Comparison of ENCODE assay signal across 8 mouse cellular contexts in genomic region chr13:21933626-21934548, GRCm38 (mm10). TPM values are rescaled to one million over a fixed set of nuclear protein-coding genes. Genes with fewer than 3 reads are reported as not detected.
DNase-seq lines count a peak whose midpoint lies in the region; ATAC-seq lines count a peak whose summit lies in the region.
"Had no signal": no experiment of that assay in that cellular context is flagged by ENCODE, and none has a peak within 500 bp of the region (broad histone marks: within the 10 kb centered on the region; RNA-seq: fewer than 3 reads in every experiment).

No protein-coding gene starts in this region.

- H3K4me3 ChIP-seq in embryonic facial prominence, embryonic 10.5 days, result peak overlapping the region; percentile 53
- no peak overlapping the region for H3K4me3 ChIP-seq in hindbrain, embryonic 13.5 days

- no peaks in the 10 kb centered on the region for H3K36me3 ChIP-seq in embryonic facial prominence, embryonic 10.5 days (replicated peaks)
- H3K36me3 ChIP-seq in hindbrain, embryonic 13.5 days, result no peaks in the 10 kb centered on the region

- peaks cover 40% of the 10 kb centered on the region for H3K4me1 ChIP-seq in embryonic facial prominence, embryonic 10.5 days
- no peaks in the 10 kb centered on the region for H3K4me1 ChIP-seq in hindbrain, embryonic 13.5 days (replicated peaks)

- peak; percentile 62 for DNase-seq in retina, embryonic 14.5 days (ENCODE audit: low spot score)
- DNase-seq in retina, postnatal 1 day, result no peak
- peak; percentile 51 for DNase-seq in embryonic facial prominence, embryonic 10.5 days (ENCODE audit: low spot score)
- peak; percentile 72 for DNase-seq in mesoderm, embryonic 11.5 days (ENCODE audit: low read depth, low spot score)
- no peak for DNase-seq in adrenal gland, postnatal 4 days (ENCODE audit: low spot score in 2 of 2)

- 4% methylated on average over 28 of the region's 28 CpGs for WGBS in embryonic facial prominence, embryonic 10.5 days
- WGBS in hindbrain, embryonic 13.5 days, result 4% methylated on average over 28 of the region's 28 CpGs

- H3K4me2 ChIP-seq in hindbrain, embryonic 13.5 days, result peak overlapping the region; percentile 23; the same call in 1 of the 2 replicates

- no peaks in the 10 kb centered on the region for H3K9me3 ChIP-seq in embryonic facial prominence, embryonic 10.5 days
- no peaks in the 10 kb centered on the region for H3K9me3 ChIP-seq in hindbrain, embryonic 13.5 days

- peak overlapping the region; percentile 55; the same call in 1 of the 2 replicates for H3K27ac ChIP-seq in embryonic facial prominence, embryonic 10.5 days (replicated peaks)
- H3K27ac ChIP-seq in hindbrain, embryonic 13.5 days, result no peak overlapping the region

- no peak for ATAC-seq in hindbrain, embryonic 13.5 days (ENCODE audit: low FRiP score)
- ATAC-seq in inflammation-experienced regulatory T-cells, adult 6 months, result no peak

- no peak overlapping the region for H3K9ac ChIP-seq in hindbrain, embryonic 13.5 days

- H3K27me3 ChIP-seq in embryonic facial prominence, embryonic 10.5 days (replicated peaks; ENCODE audit: low read depth, poor library complexity, severe bottlenecking), result no peaks in the 10 kb centered on the region
- H3K27me3 ChIP-seq in hindbrain, embryonic 13.5 days, result peaks cover 52% of the 10 kb centered on the region

RNA-seq across cellular contexts. Expression of gene Zfp184, which starts 11.0 kb away (rescaled TPM):
- 23.1 and 24.9 TPM in 2 replicates for polyA plus RNA-seq in embryonic facial prominence, embryonic 10.5 days (2016; fragmentation: Nextera tagmentation; extraction: Ambion mirVana)
- 16.8 and 19.9 TPM in 2 replicates for polyA plus RNA-seq in hindbrain, embryonic 13.5 days (2015; fragmentation: Nextera tagmentation; extraction: Ambion mirVana)
- polyA plus RNA-seq in inflammation-experienced regulatory T-cells, adult 6 months (2017; shearing (Covaris generic)), result not detected
- 1 to 10 TPM; 3.8 to 4.7 TPM for total RNA-seq in adrenal gland, postnatal 4 days (2021)

RNA-seq across cellular contexts. Expression of gene Pom121l2, which starts 47.1 kb away (rescaled TPM):
- polyA plus RNA-seq in embryonic facial prominence, embryonic 10.5 days (2016; fragmentation: Nextera tagmentation; extraction: Ambion mirVana), result 0.06 TPM in 1 of 2 replicates, not detected in the other
- polyA plus RNA-seq in hindbrain, embryonic 13.5 days (2015; fragmentation: Nextera tagmentation; extraction: Ambion mirVana), result not detected in 2 replicates
- polyA plus RNA-seq in inflammation-experienced regulatory T-cells, adult 6 months (2017; shearing (Covaris generic)), result not detected
- not detected for total RNA-seq in adrenal gland, postnatal 4 days (2021)
- total RNA-seq: liver, adult 2 months had no signal
- polyA plus RNA-seq: liver, adult 2 months had no signal

Comparison
In these comparisons a context has a peak if more than half of its experiments do, and no peak if none do; other contexts are left out.
1. DNase-seq: peak in retina, embryonic 14.5 days (single experiment), embryonic facial prominence, embryonic 10.5 days (single experiment) and mesoderm, embryonic 11.5 days (single experiment); none in retina, postnatal 1 day (single experiment) and adrenal gland, postnatal 4 days (0 of 2).
2. RNA of gene Zfp184, which starts 11.0 kb away (polyA plus RNA-seq): 23.1 to 24.9 TPM in embryonic facial prominence, embryonic 10.5 days and 16.8 to 19.9 TPM in hindbrain, embryonic 13.5 days; not detected in inflammation-experienced regulatory T-cells, adult 6 months; every median in the first group is over 10 times any median in the second.